Mouse (Mus musculus) liver, embryonic 12.5 days (tissue): Measurements from ENCODE around the gene Cracr2b. TPM values are rescaled to one million over a fixed set of nuclear protein-coding genes. Genes with fewer than 3 reads are reported as not detected.
A peak's percentile ranks its signal among the peaks of the same experiment; 100 is the strongest.

Experiments
- ATAC-seq: fragments of 200-750 bp; cut with Nextera tagmentation; 2 replicates; pipeline ENCODE4 v1.8.0; 2017; ENCODE audit warnings: moderate number of reproducible peaks, mild to moderate bottlenecking, moderate library complexity
- H3K27ac ChIP-seq: fragments of 300-500 bp; sonication (generic); 2 replicates; pipeline ENCODE4 v1.5.1; 2016; ENCODE audit warnings: mild to moderate bottlenecking
- H3K27me3 ChIP-seq: fragments of 300-500 bp; sonication (generic); replicated peaks from 2 replicates; pipeline ENCODE4 v1.6.1; 2016; ENCODE audit warnings: mild to moderate bottlenecking, moderate library complexity
- H3K36me3 ChIP-seq: fragments of 300-500 bp; sonication (generic); 2 replicates; pipeline ENCODE4 v1.6.1; 2016; ENCODE audit warnings: mild to moderate bottlenecking, moderate library complexity
- H3K4me1 ChIP-seq: fragments of 300-500 bp; sonication (generic); 2 replicates; pipeline ENCODE4 v1.6.1; 2016
- H3K4me2 ChIP-seq: fragments of 300-500 bp; sonication (generic); 2 replicates; pipeline ENCODE4 v1.6.1; 2016; ENCODE audit warnings: mild to moderate bottlenecking, moderate library complexity
- H3K4me3 ChIP-seq: fragments of 300-500 bp; sonication (generic); 2 replicates; pipeline ENCODE4 v1.5.1; 2016; ENCODE audit warnings: mild to moderate bottlenecking, moderate library complexity
- H3K9ac ChIP-seq: fragments of 300-500 bp; sonication (generic); 2 replicates; pipeline ENCODE4 v1.6.1; 2016; ENCODE audit warnings: mild to moderate bottlenecking, moderate library complexity
- H3K9me3 ChIP-seq: fragments of 300-500 bp; sonication (generic); replicated peaks from 2 replicates; pipeline ENCODE4 v1.6.1; 2016; ENCODE audit warnings: mild to moderate bottlenecking, moderate library complexity
- WGBS: fragments of 180-500 bp; shearing (Covaris S2); methylation state at CpG from one replicate; pipeline ENCODE4 v1.1.7; 2016; ENCODE audit not compliant: insufficient replicate concordance; 5-methylcytosine and 5-hydroxymethylcytosine counted together
- polyA plus RNA-seq: library from polyadenylated mRNA; unstranded; fragments of >200 nt; fragmentation: Nextera tagmentation; extraction: Ambion mirVana; gene quantifications from 2 replicates; pipeline ENCODE4 v1.2.1, GENCODE M21; 2016

The Cracr2b gene
- 3.7 and 5.8 TPM in 2 replicates for polyA plus RNA-seq

DNA sequence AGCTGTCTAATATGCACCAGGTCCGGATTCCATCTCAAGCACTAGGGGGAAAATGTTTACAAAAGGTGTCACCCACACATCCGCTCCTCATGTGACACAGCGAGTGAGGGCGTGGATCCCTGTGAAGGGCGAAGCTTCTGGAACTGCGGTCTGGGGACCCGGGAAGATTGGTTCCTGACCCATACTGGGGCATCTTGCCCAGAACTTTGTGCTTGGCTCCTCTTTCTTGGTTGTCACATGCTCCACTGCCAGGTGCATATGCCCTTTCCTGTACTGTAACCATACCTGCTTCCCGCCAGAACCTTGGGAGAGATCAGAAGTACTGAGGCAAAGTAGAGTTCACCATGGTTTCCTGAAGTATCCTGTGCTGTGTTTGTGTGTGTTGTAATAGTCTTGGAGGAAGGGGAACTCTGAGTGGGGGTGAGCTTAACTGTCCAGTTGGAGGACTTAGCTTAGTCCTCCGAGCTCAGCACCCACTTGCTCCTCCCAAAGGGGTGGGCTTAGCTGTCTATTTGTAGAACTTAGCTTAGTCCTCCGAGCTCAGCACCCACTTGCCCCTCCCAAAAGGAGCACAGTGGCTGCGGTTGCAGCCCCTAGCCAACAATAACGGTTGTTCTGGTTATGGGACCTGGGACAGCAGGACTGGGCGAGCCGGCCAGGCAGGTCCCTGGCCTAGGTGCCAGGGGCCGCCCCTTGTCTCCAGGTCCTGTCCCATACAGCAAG, at the start of gene Cracr2b:
Gene Cracr2b (plus strand): TSS at position 704 of the 723 bp plus-strand sequence.
- WGBS, result 55% methylated on average over 15 of the region's 15 CpGs
- H3K27me3 ChIP-seq, result peaks cover 64% of the 10 kb centered on the region

DNA sequence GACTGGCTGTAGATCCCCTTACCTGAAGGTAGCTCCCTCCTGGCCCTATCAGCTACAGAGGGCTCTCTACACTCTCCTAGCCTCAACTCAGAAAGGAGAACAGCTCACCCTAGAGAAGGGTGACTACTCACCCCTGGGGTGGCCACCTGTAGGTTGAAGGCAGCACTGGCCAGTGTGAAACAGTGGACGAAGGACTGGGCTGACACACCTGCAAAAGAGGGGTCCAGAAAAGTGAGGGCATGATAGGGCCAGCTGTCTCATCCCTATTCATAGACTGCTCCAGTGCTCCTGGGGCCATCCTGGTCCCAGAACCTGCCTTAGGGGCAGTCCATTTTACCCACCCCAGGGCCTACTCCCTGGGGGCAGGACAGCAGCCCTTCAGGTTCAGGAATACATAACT, 49.2 kb upstream of the Cracr2b start:
- Histone ChIP-seq H3K9ac (no peak overlapping the region), H3K4me1 (peaks cover 24% of the 10 kb centered on the region), H3K4me2 (no peak overlapping the region), H3K4me3 (no peak overlapping the region), H3K9me3 (no peaks in the 10 kb centered on the region), H3K27ac (no peak overlapping the region), H3K27me3 (no peaks in the 10 kb centered on the region), H3K36me3 (peaks cover 42% of the 10 kb centered on the region)
- ATAC-seq, result no peak
- WGBS, result 78% methylated on average over 1 of the region's 1 CpGs

More for the DNA sequence above, at the start of gene Cracr2b:
- Histone ChIP-seq H3K9ac (peak within 1 kb of the TSS; percentile 55), H3K4me1 (peaks cover 49% of the 10 kb centered on the region), H3K9me3 (no peaks in the 10 kb centered on the region), H3K27ac (no peak within 1 kb of the TSS), H3K4me2 (peak within 1 kb of the TSS; percentile 75), H3K36me3 (0 out of 2 replicates have a peak, but pooled peaks cover 15% of the 10 kb centered on the region), H3K4me3 (peak within 1 kb of the TSS; percentile 53)
- ATAC-seq, result no peak

DNA sequence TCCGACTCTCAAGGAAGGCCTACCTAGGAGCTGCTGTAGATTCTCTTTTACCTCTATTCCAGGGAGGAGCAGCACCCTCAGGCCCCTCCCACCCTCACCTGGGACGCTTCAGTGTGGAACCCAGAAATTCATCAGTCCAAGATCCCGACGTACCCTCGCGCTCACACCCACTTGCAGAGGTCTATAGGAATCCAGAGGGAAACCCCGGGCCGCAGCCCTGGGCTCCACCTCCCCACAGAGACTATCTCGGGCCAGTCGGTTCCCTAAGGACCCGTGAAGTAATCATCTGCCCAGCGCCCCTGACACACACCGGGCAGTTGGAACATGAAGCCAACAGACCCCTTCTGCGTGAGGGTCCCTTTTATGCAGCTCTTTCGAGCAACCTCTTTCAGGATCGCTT, 47.6 kb upstream of the Cracr2b start:
- Histone ChIP-seq H3K9ac (peak overlapping the region; percentile 87), H3K9me3 (no peaks in the 10 kb centered on the region), H3K27me3 (no peaks in the 10 kb centered on the region), H3K4me1 (peaks cover 24% of the 10 kb centered on the region), H3K36me3 (peaks cover 31% of the 10 kb centered on the region), H3K27ac (peak overlapping the region; percentile 85), H3K4me3 (peak overlapping the region; percentile 71), H3K4me2 (peak overlapping the region; percentile 91)
- WGBS, result 4% methylated on average over 16 of the region's 16 CpGs
- peak; percentile 4; the same call in 1 of the 2 replicates for ATAC-seq

DNA sequence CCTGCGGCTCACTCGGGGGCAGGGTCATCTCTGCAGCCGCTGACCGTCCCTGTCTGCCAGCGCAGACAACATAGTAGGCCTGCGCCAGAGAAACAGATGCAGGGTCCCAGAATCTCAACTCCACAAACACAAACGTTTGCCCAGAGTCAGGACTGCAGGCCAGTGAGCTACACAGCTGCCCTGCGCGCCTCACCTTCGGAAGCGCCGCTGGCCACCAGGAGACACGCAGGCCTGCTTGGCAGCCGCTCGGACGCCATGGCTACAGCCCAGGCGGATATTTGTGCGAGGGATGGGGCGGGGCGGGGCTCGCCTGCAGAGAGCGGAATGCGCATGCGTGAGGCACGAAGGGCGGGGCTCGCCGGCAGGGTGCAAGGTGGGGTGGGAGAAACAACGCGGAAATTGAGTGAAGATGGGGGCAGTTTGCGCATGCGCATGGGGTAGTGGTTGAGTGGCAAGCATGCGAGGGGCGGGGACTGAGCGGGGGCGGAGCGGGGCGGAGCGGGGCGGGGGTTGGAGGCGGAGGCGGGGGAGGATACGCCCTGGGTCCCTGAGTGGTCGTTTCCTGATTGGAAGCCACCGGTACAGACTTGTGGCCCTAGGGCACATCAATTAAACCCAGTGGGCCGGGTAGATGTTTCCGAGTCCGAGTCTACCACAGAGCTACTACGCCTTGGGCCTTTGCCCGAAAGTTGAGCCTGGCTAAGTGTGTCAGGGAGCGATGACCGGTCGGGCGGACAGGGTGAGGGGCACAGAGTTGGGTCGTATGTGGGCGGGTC, 46.9 kb upstream of the Cracr2b start, which contains the start of gene Gatd1:
Gene Gatd1 (minus strand): TSS at position 328 of the 776 bp plus-strand sequence.
- H3K4me3 ChIP-seq, result peak within 1 kb of the TSS; percentile 71

DNA sequence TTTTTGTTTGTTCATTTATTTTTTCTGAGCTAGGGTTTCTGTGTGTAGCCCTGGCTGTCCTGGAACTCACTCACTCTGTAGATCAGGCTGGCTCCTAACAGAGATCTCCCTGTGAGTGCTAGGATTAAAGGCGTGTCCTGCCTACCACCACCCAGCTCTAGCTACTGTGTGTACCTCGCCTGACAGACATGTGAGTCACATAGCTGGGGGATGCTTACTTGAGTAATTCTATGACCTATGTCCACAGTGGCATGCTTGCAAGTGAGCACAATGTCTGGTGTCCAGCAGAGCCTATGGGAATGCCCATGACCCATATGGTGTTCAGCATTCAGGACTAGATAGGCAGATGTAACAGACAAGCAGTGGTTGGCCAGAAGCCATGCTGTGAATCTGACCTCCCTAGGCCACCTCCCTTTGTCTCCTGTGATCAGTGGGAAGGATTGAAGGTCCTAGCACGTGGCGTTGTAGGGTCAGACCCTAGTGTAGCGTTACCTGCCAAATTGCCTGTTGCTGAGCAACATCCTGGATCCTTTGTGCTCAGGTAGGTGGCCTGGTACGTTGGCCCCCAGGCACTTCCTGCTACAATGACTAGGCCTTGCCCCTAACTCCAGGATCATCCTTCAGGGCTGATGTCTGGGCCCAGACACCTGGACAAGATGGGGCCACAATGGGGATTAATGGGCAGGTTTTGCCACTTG, 44.6 kb upstream of the Cracr2b start:
- WGBS, result 69% methylated on average over 6 of the region's 6 CpGs

More for the DNA sequence above, 46.9 kb upstream of the Cracr2b start, which contains the start of gene Gatd1:
- H3K9me3 ChIP-seq, result no peaks in the 10 kb centered on the region
- under 1% methylated on average over 56 of the region's 56 CpGs for WGBS
- H3K27ac ChIP-seq, result peak within 1 kb of the TSS; percentile 85
- peak within 1 kb of the TSS; percentile 91 for H3K4me2 ChIP-seq
- peaks cover 28% of the 10 kb centered on the region for H3K4me1 ChIP-seq
- H3K36me3 ChIP-seq, result peaks cover 24% of the 10 kb centered on the region
- H3K27me3 ChIP-seq, result 0 out of 2 replicates have a peak, but pooled peaks cover 5% of the 10 kb centered on the region
- peak; percentile 93 for ATAC-seq
- H3K9ac ChIP-seq, result peak within 1 kb of the TSS; percentile 87

DNA sequence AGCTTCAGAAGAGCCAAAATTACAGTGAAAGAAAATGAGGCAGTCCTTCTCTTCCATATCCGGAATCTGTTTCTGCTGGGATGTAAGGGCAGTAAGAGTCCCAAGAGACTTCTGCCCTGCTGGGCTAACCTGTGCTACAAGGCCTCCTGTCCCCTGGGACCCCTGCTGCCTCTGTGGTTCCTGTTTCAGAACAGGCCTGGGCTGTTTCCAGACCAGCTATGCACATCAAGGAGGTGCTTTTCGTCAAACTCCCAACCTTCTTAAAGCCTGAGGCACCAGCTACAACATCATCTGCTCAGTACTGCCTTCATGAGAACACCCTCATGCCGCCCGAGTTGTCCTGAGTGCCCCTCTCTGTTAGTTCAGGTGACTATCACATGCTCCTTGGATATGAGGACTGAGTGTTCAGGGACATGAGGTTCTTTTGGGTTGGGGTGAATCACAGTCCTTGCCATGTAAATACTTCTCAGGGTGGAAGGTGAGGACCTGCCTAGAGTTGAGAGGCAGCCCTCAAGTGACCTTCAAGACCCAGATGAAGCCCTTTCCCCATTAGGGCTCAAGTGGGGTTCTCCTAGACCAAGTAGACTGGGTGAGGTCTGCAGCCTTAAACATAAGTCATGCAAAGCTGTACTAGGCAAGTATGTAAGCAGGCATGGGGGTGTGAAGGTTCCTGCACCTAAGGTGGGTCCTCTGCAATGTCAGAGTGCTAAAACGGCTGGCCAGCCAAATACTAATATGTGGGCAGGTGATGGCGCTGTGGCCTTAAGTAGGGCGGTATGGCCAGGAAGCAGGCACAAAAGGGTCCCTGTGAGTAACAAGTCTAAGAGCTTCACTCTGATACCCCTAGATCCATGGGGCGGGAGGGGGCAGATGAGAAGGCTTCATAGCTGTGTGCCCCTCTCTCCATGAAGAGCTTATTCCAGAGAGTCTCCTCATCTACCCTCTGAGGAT, 42.9 kb upstream of the Cracr2b start:
- ATAC-seq, result no peak
- Histone ChIP-seq H3K4me1 (peaks cover 21% of the 10 kb centered on the region), H3K36me3 (no peaks in the 10 kb centered on the region), H3K27ac (no peak overlapping the region), H3K4me3 (no peak overlapping the region), H3K9ac (no peak overlapping the region), H3K27me3 (peaks cover 8% of the 10 kb centered on the region; the same call in 1 of the 2 replicates), H3K9me3 (no peaks in the 10 kb centered on the region), H3K4me2 (no peak overlapping the region)
- WGBS, result 69% methylated on average over 8 of the region's 8 CpGs

More for the DNA sequence above, 44.6 kb upstream of the Cracr2b start:
- Histone ChIP-seq H3K9me3 (no peaks in the 10 kb centered on the region), H3K9ac (no peak overlapping the region), H3K4me3 (no peak overlapping the region), H3K4me2 (no peak overlapping the region), H3K36me3 (peaks cover 1% of the 10 kb centered on the region; the same call in 1 of the 2 replicates), H3K27me3 (peaks cover 5% of the 10 kb centered on the region; the same call in 1 of the 2 replicates), H3K27ac (no peak overlapping the region), H3K4me1 (peaks cover 26% of the 10 kb centered on the region)
- ATAC-seq, result no peak

GRCm38 (mm10) chr7:141418970-141419369, 41.9 kb upstream of the Cracr2b start:
- WGBS, result 53% methylated on average over 7 of the region's 7 CpGs

GRCm38 (mm10) chr7:141420030-141420702, 40.7 kb upstream of the Cracr2b start:
- H3K4me1 ChIP-seq, result peaks cover 7% of the 10 kb centered on the region; the same call in 1 of the 2 replicates
- 61% methylated on average over 9 of the region's 9 CpGs for WGBS

More at GRCm38 (mm10) chr7:141418970-141419369, 41.9 kb upstream of the Cracr2b start:
- H3K9me3 ChIP-seq, result no peaks in the 10 kb centered on the region
- no peaks in the 10 kb centered on the region for H3K36me3 ChIP-seq
- H3K4me3 ChIP-seq, result no peak overlapping the region
- H3K4me2 ChIP-seq, result no peak overlapping the region
- H3K9ac ChIP-seq, result no peak overlapping the region
- ATAC-seq, result no peak
- peaks cover 16% of the 10 kb centered on the region; the same call in 1 of the 2 replicates for H3K27me3 ChIP-seq
- no peak overlapping the region for H3K27ac ChIP-seq
- H3K4me1 ChIP-seq, result peaks cover 15% of the 10 kb centered on the region

DNA sequence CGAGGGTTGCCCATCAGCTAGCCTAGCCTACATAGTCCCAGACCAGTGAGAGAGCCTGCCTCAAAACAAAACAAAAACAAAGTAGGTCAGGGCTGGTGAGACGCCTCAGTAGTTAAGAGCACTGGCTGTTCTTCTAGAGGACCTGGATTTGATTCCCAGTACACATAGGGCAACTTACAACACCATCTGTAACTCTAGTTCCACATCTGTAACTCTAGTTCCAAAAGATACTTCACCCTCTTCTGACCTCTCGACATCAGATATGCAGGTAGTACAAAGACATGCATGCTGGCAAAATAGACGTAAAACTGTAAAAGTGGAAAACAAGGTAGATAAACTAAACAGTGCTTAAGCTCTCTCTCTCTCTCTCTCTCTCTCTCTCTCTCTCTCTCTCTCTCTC, 37.1 kb upstream of the Cracr2b start:
- peaks cover 40% of the 10 kb centered on the region for H3K27me3 ChIP-seq
- no peak overlapping the region for H3K9ac ChIP-seq
- no peaks in the 10 kb centered on the region for H3K9me3 ChIP-seq
- no peak overlapping the region for H3K4me3 ChIP-seq
- no peak overlapping the region for H3K27ac ChIP-seq
- peaks cover 17% of the 10 kb centered on the region for H3K4me1 ChIP-seq
- no peaks in the 10 kb centered on the region for H3K36me3 ChIP-seq
- no peak for ATAC-seq
- 63% methylated on average over 4 of the region's 4 CpGs for WGBS
- no peak overlapping the region for H3K4me2 ChIP-seq

More at GRCm38 (mm10) chr7:141420030-141420702, 40.7 kb upstream of the Cracr2b start:
- Histone ChIP-seq H3K4me3 (no peak overlapping the region), H3K27ac (no peak overlapping the region), H3K4me2 (no peak overlapping the region), H3K9ac (no peak overlapping the region), H3K27me3 (peaks cover 16% of the 10 kb centered on the region; the same call in 1 of the 2 replicates), H3K36me3 (no peaks in the 10 kb centered on the region), H3K9me3 (no peaks in the 10 kb centered on the region)
- peak; percentile 43 for ATAC-seq

DNA sequence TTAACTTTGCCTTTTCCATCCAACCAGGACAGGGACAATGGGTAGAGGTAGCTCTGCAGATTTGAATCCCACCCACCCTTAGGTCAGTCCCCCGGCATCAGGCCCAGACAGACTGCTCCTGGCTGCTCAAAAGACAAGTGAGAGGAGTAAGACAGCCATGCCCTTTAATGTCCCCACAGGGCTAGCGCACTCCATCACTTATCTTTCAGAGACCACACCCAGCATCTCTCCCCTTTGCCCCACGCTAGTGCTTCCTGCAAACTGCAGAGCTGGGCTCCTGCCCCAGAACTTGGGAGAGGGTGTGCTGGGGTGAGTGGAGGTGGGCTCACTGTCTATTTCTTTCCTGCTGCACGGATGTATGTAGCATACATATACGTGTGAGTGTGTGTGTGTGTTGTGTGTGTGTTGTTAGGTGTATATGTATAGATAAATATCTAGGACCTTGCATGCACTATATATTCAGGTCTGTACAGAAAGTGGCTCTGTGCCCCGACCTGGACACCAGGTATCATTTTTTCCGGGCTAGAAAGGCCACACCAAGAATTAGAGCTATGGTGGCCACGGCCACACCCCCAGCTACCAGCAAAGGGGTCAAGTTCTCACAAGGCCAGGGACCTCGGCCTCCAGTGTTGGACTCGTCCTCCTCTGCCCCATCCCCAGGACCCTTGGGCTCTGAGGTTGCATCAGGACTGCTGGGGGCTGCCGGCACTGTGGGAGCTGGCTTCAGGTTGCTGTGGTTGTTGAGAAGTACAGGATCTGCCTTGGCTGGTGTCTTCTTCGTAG, 33.8 kb upstream of the Cracr2b start:
- H3K27me3 ChIP-seq, result peaks cover 40% of the 10 kb centered on the region
- H3K4me3 ChIP-seq, result no peak overlapping the region
- 58% methylated on average over 12 of the region's 12 CpGs for WGBS
- H3K4me2 ChIP-seq, result no peak overlapping the region
- ATAC-seq, result no peak
- H3K27ac ChIP-seq, result no peak overlapping the region
- H3K9me3 ChIP-seq, result no peaks in the 10 kb centered on the region
- peaks cover 27% of the 10 kb centered on the region for H3K4me1 ChIP-seq
- no peak overlapping the region for H3K9ac ChIP-seq
- H3K36me3 ChIP-seq, result peaks cover 21% of the 10 kb centered on the region
